Mouse (Mus musculus) lung, postnatal 14 days (tissue): Measurements from ENCODE around the gene Rgs19.

Source experiments
- DNase-seq: peaks from one replicate; pipeline ENCODE4 v3.0.0; 2021

Gene Rgs19

GRCm38 (mm10) chr2:181681978-181682377, 11.8 kb downstream of the Rgs19 start:
- no peak for DNase-seq

- no peak for DNase-seq
These were observed 13.1 kb downstream of the Rgs19 start for GRCm38 (mm10) chr2:181680716-181681117.

- DNase-seq = peak; percentile 72
These were observed 13.6 kb downstream of the Rgs19 start, which contains the start of gene Tcea2 for GRCm38 (mm10) chr2:181679951-181680715. Gene Tcea2, plus strand, starts transcription at chr2:181680310.

GRCm38 (mm10) chr2:181678780-181679179, 15.0 kb downstream of the Rgs19 start:
- peak; percentile 80 for DNase-seq

GRCm38 (mm10) chr2:181677755-181678098, 16.1 kb downstream of the Rgs19 start:
- DNase-seq = peak; percentile 43

- peak; percentile 65 for DNase-seq
These were observed 16.6 kb downstream of the Rgs19 start for GRCm38 (mm10) chr2:181677096-181677754.

GRCm38 (mm10) chr2:181676424-181676823, 17.4 kb downstream of the Rgs19 start:
- DNase-seq = no peak

GRCm38 (mm10) chr2:181675454-181675853, 18.3 kb downstream of the Rgs19 start:
- DNase-seq = peak; percentile 79

GRCm38 (mm10) chr2:181674934-181675333, 18.8 kb downstream of the Rgs19 start:
- no peak for DNase-seq

- DNase-seq = no peak
These were observed 20.3 kb downstream of the Rgs19 start for GRCm38 (mm10) chr2:181673501-181673900.

- no peak for DNase-seq
These were observed 21.8 kb downstream of the Rgs19 start for GRCm38 (mm10) chr2:181671984-181672383.

- DNase-seq = peak; percentile 82
These were observed 22.5 kb downstream of the Rgs19 start, which contains the start of gene Sox18 for GRCm38 (mm10) chr2:181671326-181671725. Gene Sox18, minus strand, starts transcription at chr2:181671640.

GRCm38 (mm10) chr2:181670913-181671311, 22.9 kb downstream of the Rgs19 start:
- no peak for DNase-seq

- DNase-seq = no peak
These were observed 23.4 kb downstream of the Rgs19 start for GRCm38 (mm10) chr2:181670285-181670912.

GRCm38 (mm10) chr2:181663298-181663630, 30.5 kb downstream of the Rgs19 start:
- DNase-seq = peak; percentile 77

- peak; percentile 32 for DNase-seq
These were observed 31.0 kb downstream of the Rgs19 start for GRCm38 (mm10) chr2:181662620-181663297.

GRCm38 (mm10) chr2:181659609-181660055, 34.1 kb downstream of the Rgs19 start:
- peak; percentile 91 for DNase-seq

- peak; percentile 70 for DNase-seq
These were observed 34.7 kb downstream of the Rgs19 start for GRCm38 (mm10) chr2:181658930-181659555.

- DNase-seq = no peak
These were observed 35.2 kb downstream of the Rgs19 start for GRCm38 (mm10) chr2:181658528-181658927.

- no peak for DNase-seq
These were observed 36.3 kb downstream of the Rgs19 start for GRCm38 (mm10) chr2:181657441-181657840.

GRCm38 (mm10) chr2:181656734-181657133, 37.0 kb downstream of the Rgs19 start, which contains the start of gene Gm29797:
Gene Gm29797, plus strand, starts transcription at chr2:181657034.
- DNase-seq = no peak

- no peak for DNase-seq
These were observed 40.3 kb downstream of the Rgs19 start for GRCm38 (mm10) chr2:181653523-181653922.

- DNase-seq = no peak
These were observed 40.7 kb downstream of the Rgs19 start for GRCm38 (mm10) chr2:181653065-181653464.
